Mouse (Mus musculus) limb, embryonic 14.5 days (tissue): ENCODE results near the gene Olfr351. TPM values are rescaled to one million over a fixed set of nuclear protein-coding genes. Genes with fewer than 3 reads are reported as not detected.

Experiments
- ATAC-seq: fragments of 200-750 bp; cut with Nextera tagmentation; 2 replicates; pipeline ENCODE4 v1.8.0; 2017; ENCODE audit warnings: low read depth, moderate number of reproducible peaks, moderate TSS enrichment; ENCODE audit not compliant: low FRiP score
- DNase-seq: peaks from one replicate; pipeline ENCODE4 v3.0.0-alpha.2; 2015; ENCODE audit warnings: low spot score
- H3K27ac ChIP-seq: fragments of 300-500 bp; sonication (generic); replicated peaks from 2 replicates; pipeline ENCODE4 v1.5.1; 2014; ENCODE audit warnings: low read depth, mild to moderate bottlenecking, low read length, moderate library complexity, mixed read lengths
- H3K27me3 ChIP-seq: fragments of 300-500 bp; sonication (generic); 2 replicates; pipeline ENCODE4 v1.6.1; 2014; ENCODE audit warnings: low read length, mixed read lengths; ENCODE audit not compliant: control insufficient read depth, insufficient read depth
- H3K36me3 ChIP-seq: fragments of 300-500 bp; sonication (generic); 2 replicates; pipeline ENCODE4 v1.6.1; 2014; ENCODE audit warnings: mild to moderate bottlenecking, low read length, moderate library complexity, mixed read lengths; ENCODE audit not compliant: control insufficient read depth, insufficient read depth
- H3K4me1 ChIP-seq: fragments of 300-500 bp; sonication (generic); 2 replicates; pipeline ENCODE4 v1.6.1; 2014; ENCODE audit warnings: antibody characterized with exemption, low read length, mixed read lengths; ENCODE audit not compliant: control insufficient read depth, insufficient read depth
- H3K4me2 ChIP-seq: fragments of 300-500 bp; sonication (generic); replicated peaks from 2 replicates; pipeline ENCODE4 v1.6.1; 2014; ENCODE audit warnings: low read depth, mild to moderate bottlenecking, low read length, moderate library complexity; ENCODE audit not compliant: severe bottlenecking
- H3K4me3 ChIP-seq: fragments of 300-500 bp; sonication (generic); replicated peaks from 2 replicates; pipeline ENCODE4 v1.5.1; 2014; ENCODE audit warnings: low read length
- H3K9ac ChIP-seq: fragments of 300-500 bp; sonication (generic); 2 replicates; pipeline ENCODE4 v1.6.1; 2014; ENCODE audit warnings: mild to moderate bottlenecking, low read depth, low read length, moderate library complexity; ENCODE audit not compliant: severe bottlenecking
- H3K9me3 ChIP-seq: fragments of 300-500 bp; sonication (generic); 2 replicates; pipeline ENCODE4 v1.6.1; 2016; ENCODE audit warnings: low read length; ENCODE audit not compliant: control insufficient read depth
- POLR2A ChIP-seq: fragments of 200-500 bp; IDR thresholded peaks from 2 replicates; pipeline ENCODE4 v1.8.0; 2012; ENCODE audit warnings: inconsistent platforms, mild to moderate bottlenecking, moderate library complexity, borderline replicate concordance; ENCODE audit not compliant: insufficient read depth, insufficient read length; ENCODE audit errors: extremely low read depth
- WGBS: fragments of 180-500 bp; shearing (Covaris S2); extraction: QIAGEN DNeasy Blood & Tissue Kit; methylation state at CpG from one replicate; pipeline ENCODE4 v1.1.7; 2014; 5-methylcytosine and 5-hydroxymethylcytosine counted together
- polyA plus RNA-seq, 2 experiments: library from polyadenylated mRNA; depleted of rRNA in 1 of 2; stranded (reverse) in 1 of 2; unstranded in 1 of 2; fragments of >200 nt; fragmentation: Nextera tagmentation in 1 of 2; extraction: Ambion mirVana in 1 of 2; gene quantifications; 2 replicates each; pipeline versions ENCODE4 v1.2.1 to v1.2.3; 2012 to 2014

The Olfr351 gene
- polyA plus RNA-seq, 2 experiments = not detected

DNA sequence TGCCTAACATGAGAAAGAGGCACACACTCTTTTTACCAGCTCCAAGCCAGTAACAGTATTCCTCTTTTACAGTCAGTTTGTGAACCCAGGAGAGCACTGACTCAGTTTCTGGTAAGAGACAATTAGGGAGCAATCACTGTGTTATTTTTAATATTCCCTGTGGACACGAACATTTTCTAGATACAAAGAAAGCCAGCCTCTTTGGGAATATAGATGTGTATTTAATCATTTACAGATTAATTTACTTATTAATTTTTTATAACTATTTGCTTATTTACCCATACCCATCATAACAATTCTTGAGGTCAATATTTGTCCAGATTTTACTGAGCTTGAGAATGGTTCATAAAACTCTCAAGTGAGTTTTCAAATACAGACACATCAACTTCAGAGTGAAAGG is 45.5 kb downstream of the Olfr351 start, which contains the start of gene Olfr3:
Gene Olfr3, minus strand, starts transcription at position 101 of the 400 bp plus-strand sequence.
- H3K27me3 ChIP-seq = no peaks in the 10 kb centered on the region
- H3K4me1 ChIP-seq = no peaks in the 10 kb centered on the region
- H3K36me3 ChIP-seq = no peaks in the 10 kb centered on the region
- DNase-seq = no peak
- no peak within 1 kb of the TSS for H3K27ac ChIP-seq
- ATAC-seq = no peak
- H3K4me2 ChIP-seq = no peak within 1 kb of the TSS
- no peak within 1 kb of the TSS for H3K4me3 ChIP-seq
- no peak for TF ChIP-seq POLR2A
- no peaks in the 10 kb centered on the region for H3K9me3 ChIP-seq
- H3K9ac ChIP-seq = no peak within 1 kb of the TSS
- 47% methylated on average over 1 of the region's 1 CpGs for WGBS

Other genes starting within 250 kb of the Olfr351 start
- gene Olfr345, start 222.6 kb downstream of the Olfr351 start, polyA plus RNA-seq (2012; rRNA removed) = not detected in 2 replicates
- not detected in 2 replicates for gene Olfr345, start 222.6 kb downstream of the Olfr351 start, polyA plus RNA-seq (2014; fragmentation: Nextera tagmentation; extraction: Ambion mirVana)
- not detected in 2 replicates for gene Olfr346, start 176.9 kb downstream of the Olfr351 start, polyA plus RNA-seq (2012; rRNA removed)
- not detected in 2 replicates for gene Olfr346, start 176.9 kb downstream of the Olfr351 start, polyA plus RNA-seq (2014; fragmentation: Nextera tagmentation; extraction: Ambion mirVana)
- gene Olfr347, start 130.8 kb downstream of the Olfr351 start, polyA plus RNA-seq (2012; rRNA removed) = not detected in 2 replicates
- not detected in 2 replicates for gene Olfr347, start 130.8 kb downstream of the Olfr351 start, polyA plus RNA-seq (2014; fragmentation: Nextera tagmentation; extraction: Ambion mirVana)
- not detected in 2 replicates for gene Olfr348, start 78.4 kb downstream of the Olfr351 start, polyA plus RNA-seq (2012; rRNA removed)
- gene Olfr348, start 78.4 kb downstream of the Olfr351 start, polyA plus RNA-seq (2014; fragmentation: Nextera tagmentation; extraction: Ambion mirVana) = not detected in 2 replicates
- not detected in 2 replicates for gene Olfr50, start 72.1 kb downstream of the Olfr351 start, polyA plus RNA-seq (2012; rRNA removed)
- gene Olfr50, start 72.1 kb downstream of the Olfr351 start, polyA plus RNA-seq (2014; fragmentation: Nextera tagmentation; extraction: Ambion mirVana) = not detected in 2 replicates
- gene Olfr3, start 45.6 kb downstream of the Olfr351 start, polyA plus RNA-seq (2012; rRNA removed) = not detected in 2 replicates
- not detected in 2 replicates for gene Olfr3, start 45.6 kb downstream of the Olfr351 start, polyA plus RNA-seq (2014; fragmentation: Nextera tagmentation; extraction: Ambion mirVana)
- not detected in 2 replicates for gene Olfr350, start 16.4 kb downstream of the Olfr351 start, polyA plus RNA-seq (2012; rRNA removed)
- gene Olfr350, start 16.4 kb downstream of the Olfr351 start, polyA plus RNA-seq (2014; fragmentation: Nextera tagmentation; extraction: Ambion mirVana) = not detected in 2 replicates
- not detected in 2 replicates for gene Olfr352, start 5.8 kb upstream of the Olfr351 start, polyA plus RNA-seq (2012; rRNA removed)
- gene Olfr352, start 5.8 kb upstream of the Olfr351 start, polyA plus RNA-seq (2014; fragmentation: Nextera tagmentation; extraction: Ambion mirVana) = not detected in 2 replicates
- gene Olfr353, start 30.3 kb upstream of the Olfr351 start, polyA plus RNA-seq (2012; rRNA removed) = not detected in 2 replicates
- gene Olfr353, start 30.3 kb upstream of the Olfr351 start, polyA plus RNA-seq (2014; fragmentation: Nextera tagmentation; extraction: Ambion mirVana) = not detected in 2 replicates
- gene Olfr354, start 43.0 kb upstream of the Olfr351 start, polyA plus RNA-seq (2012; rRNA removed) = not detected in 2 replicates
- not detected in 2 replicates for gene Olfr354, start 43.0 kb upstream of the Olfr351 start, polyA plus RNA-seq (2014; fragmentation: Nextera tagmentation; extraction: Ambion mirVana)
- gene Olfr355, start 66.2 kb upstream of the Olfr351 start, polyA plus RNA-seq (2012; rRNA removed) = not detected in 2 replicates
- not detected in 2 replicates for gene Olfr355, start 66.2 kb upstream of the Olfr351 start, polyA plus RNA-seq (2014; fragmentation: Nextera tagmentation; extraction: Ambion mirVana)
- gene Olfr356, start 74.5 kb upstream of the Olfr351 start, polyA plus RNA-seq (2012; rRNA removed) = not detected in 2 replicates
- gene Olfr356, start 74.5 kb upstream of the Olfr351 start, polyA plus RNA-seq (2014; fragmentation: Nextera tagmentation; extraction: Ambion mirVana) = not detected in 2 replicates
- gene Olfr357, start 131.2 kb upstream of the Olfr351 start, polyA plus RNA-seq (2012; rRNA removed) = not detected in 2 replicates
- not detected in 2 replicates for gene Olfr357, start 131.2 kb upstream of the Olfr351 start, polyA plus RNA-seq (2014; fragmentation: Nextera tagmentation; extraction: Ambion mirVana)
- gene Olfr358, start 146.7 kb upstream of the Olfr351 start, polyA plus RNA-seq (2012; rRNA removed) = not detected in 2 replicates
- gene Olfr358, start 146.7 kb upstream of the Olfr351 start, polyA plus RNA-seq (2014; fragmentation: Nextera tagmentation; extraction: Ambion mirVana) = not detected in 2 replicates
- gene Olfr360, start 203.1 kb upstream of the Olfr351 start, polyA plus RNA-seq (2012; rRNA removed) = not detected in 2 replicates
- not detected in 2 replicates for gene Olfr360, start 203.1 kb upstream of the Olfr351 start, polyA plus RNA-seq (2014; fragmentation: Nextera tagmentation; extraction: Ambion mirVana)
- gene Olfr361, start 226.6 kb upstream of the Olfr351 start, polyA plus RNA-seq (2012; rRNA removed) = not detected in 2 replicates
- gene Olfr361, start 226.6 kb upstream of the Olfr351 start, polyA plus RNA-seq (2014; fragmentation: Nextera tagmentation; extraction: Ambion mirVana) = not detected in 2 replicates